Mouse (Mus musculus): ENCODE results near the gene Vmn1r197. TPM values are rescaled to one million over a fixed set of nuclear protein-coding genes. Genes with fewer than 3 reads are reported as not detected.
"Not testable (repeated sequence)": the region's sequence is repeated elsewhere in the genome, so short reads cannot be mapped to it uniquely, and the experiment has no call there.

Vmn1r197 gene
- polyA plus RNA-seq (2015; fragmentation: Nextera tagmentation; extraction: Ambion mirVana) = not detected in 2 replicates

DNA sequence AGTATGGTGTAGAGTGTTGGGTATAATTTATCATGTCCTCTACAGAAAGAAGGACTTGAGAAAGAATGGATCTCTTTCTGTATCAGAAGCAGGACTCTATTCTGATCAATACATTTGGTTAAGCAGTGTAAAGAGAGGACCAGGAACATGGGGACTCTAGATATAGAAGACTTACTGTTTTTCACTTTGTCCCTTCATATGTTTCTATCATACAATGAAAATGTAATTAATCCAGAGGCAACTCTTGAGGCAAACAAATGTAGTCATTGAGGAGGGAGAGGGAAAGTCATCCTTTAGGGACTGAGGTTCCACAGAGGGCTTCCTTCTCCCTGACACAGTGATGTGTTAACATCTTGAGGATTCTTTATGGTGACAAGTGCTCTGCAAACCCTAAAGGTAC is at the start of gene Vmn1r197:
TSS of gene Vmn1r197 (plus strand) at position 301 of the 400 bp plus-strand sequence.
- H3K4me2 ChIP-seq = no peak within 1 kb of the TSS
- H3K4me1 ChIP-seq = no peaks in the 10 kb centered on the region
- no peaks in the 10 kb centered on the region for H3K9me3 ChIP-seq (replicated peaks)
- no peak within 1 kb of the TSS for H3K4me3 ChIP-seq (replicated peaks)
- no peaks in the 10 kb centered on the region for H3K27me3 ChIP-seq (replicated peaks)
- H3K27ac ChIP-seq (replicated peaks) = no peak within 1 kb of the TSS
- H3K9ac ChIP-seq (replicated peaks) = no peak within 1 kb of the TSS
- no peaks in the 10 kb centered on the region for H3K36me3 ChIP-seq
- no peak for ATAC-seq (ENCODE audit: low FRiP score)

GRCm38 (mm10) chr13:22284578-22284977 is 39.8 kb upstream of the Vmn1r197 start:
- Histone ChIP-seq H3K27ac (replicated peaks) (no peak overlapping the region), H3K9me3 (replicated peaks) (no peaks in the 10 kb centered on the region), H3K4me2 (no peak overlapping the region), H3K9ac (replicated peaks) (no peak overlapping the region), H3K4me1 (no peaks in the 10 kb centered on the region), H3K36me3 (no peaks in the 10 kb centered on the region), H3K4me3 (replicated peaks) (no peak overlapping the region), H3K27me3 (replicated peaks) (no peaks in the 10 kb centered on the region)
- 83% methylated on average over 2 of the region's 2 CpGs for WGBS
- no peak for ATAC-seq (ENCODE audit: low FRiP score)

DNA sequence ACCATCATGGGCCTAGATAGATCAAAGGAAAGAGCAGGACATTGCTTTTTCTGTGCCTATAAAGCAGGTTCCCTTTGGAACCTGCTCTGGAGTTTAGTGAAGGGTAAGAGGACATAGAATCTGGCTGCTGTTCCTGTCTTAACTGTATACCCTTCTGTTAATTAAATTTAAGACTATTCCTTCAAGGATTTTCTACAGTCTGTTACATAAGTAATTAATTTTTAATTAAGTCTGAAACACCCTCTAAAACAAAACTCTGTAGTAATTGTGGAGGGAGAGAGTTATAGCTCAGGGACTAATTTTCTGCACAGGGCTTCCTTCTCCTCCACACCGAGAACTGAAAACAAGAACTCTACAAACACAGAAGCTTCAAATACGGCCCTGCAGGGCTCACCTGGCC is 34.8 kb upstream of the Vmn1r197 start, which contains the start of gene Vmn1r196:
TSS of gene Vmn1r196 (plus strand) at position 301 of the 400 bp plus-strand sequence.
- Histone ChIP-seq H3K4me1 (no peaks in the 10 kb centered on the region), H3K9me3 (replicated peaks) (no peaks in the 10 kb centered on the region), H3K27ac (replicated peaks) (no peak within 1 kb of the TSS), H3K9ac (replicated peaks) (no peak within 1 kb of the TSS), H3K4me3 (replicated peaks) (no peak within 1 kb of the TSS), H3K36me3 (no peaks in the 10 kb centered on the region), H3K4me2 (no peak within 1 kb of the TSS), H3K27me3 (replicated peaks) (no peaks in the 10 kb centered on the region)
- 61% methylated on average over 2 of the region's 2 CpGs for WGBS
- no peak for ATAC-seq (ENCODE audit: low FRiP score)

GRCm38 (mm10) chr13:22308075-22308474 is 16.3 kb upstream of the Vmn1r197 start:
- H3K27ac ChIP-seq (replicated peaks); H3K27me3 ChIP-seq (replicated peaks); H3K9me3 ChIP-seq (replicated peaks); H3K4me2 ChIP-seq; H3K4me3 ChIP-seq (replicated peaks); ATAC-seq (ENCODE audit: low FRiP score); H3K9ac ChIP-seq (replicated peaks); H3K36me3 ChIP-seq; H3K4me1 ChIP-seq: not testable (repeated sequence)
- 94% methylated on average over 5 of the region's 5 CpGs for WGBS

DNA sequence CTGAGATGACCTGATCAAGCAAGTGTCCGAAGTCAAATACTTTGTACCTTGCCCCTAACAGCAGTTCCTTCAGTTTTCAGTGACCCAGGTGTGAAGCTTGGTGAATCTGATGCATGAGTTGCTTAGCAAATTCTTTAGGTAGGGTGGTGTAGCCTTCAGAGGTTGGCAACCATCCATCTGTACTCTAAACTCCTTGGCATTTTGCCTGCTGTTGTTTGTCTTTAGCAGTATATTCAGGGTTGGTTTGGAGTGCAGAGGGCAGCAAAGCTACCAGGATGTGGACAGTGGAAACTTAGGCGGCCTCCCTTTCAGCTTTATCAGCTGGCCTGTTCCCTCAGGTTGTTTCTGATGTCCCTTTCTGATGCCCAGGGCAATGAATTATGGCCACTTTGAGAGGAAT is 9.0 kb upstream of the Vmn1r197 start:
- Histone ChIP-seq H3K9ac (replicated peaks) (no peak overlapping the region), H3K27ac (replicated peaks) (no peak overlapping the region), H3K27me3 (replicated peaks) (no peaks in the 10 kb centered on the region), H3K4me1 (no peaks in the 10 kb centered on the region), H3K9me3 (replicated peaks) (no peaks in the 10 kb centered on the region), H3K4me2 (no peak overlapping the region), H3K4me3 (replicated peaks) (no peak overlapping the region), H3K36me3 (no peaks in the 10 kb centered on the region)
- WGBS = 85% methylated on average over 2 of the region's 2 CpGs
- no peak for ATAC-seq (ENCODE audit: low FRiP score)

GRCm38 (mm10) chr13:22317366-22317765 is 7.0 kb upstream of the Vmn1r197 start:
- Histone ChIP-seq H3K4me1 (no peaks in the 10 kb centered on the region), H3K27ac (replicated peaks) (no peak overlapping the region), H3K9me3 (replicated peaks) (no peaks in the 10 kb centered on the region), H3K4me2 (no peak overlapping the region), H3K4me3 (replicated peaks) (no peak overlapping the region), H3K9ac (replicated peaks) (no peak overlapping the region), H3K36me3 (no peaks in the 10 kb centered on the region), H3K27me3 (replicated peaks) (no peaks in the 10 kb centered on the region)
- WGBS = 90% methylated on average over 2 of the region's 2 CpGs
- no peak for ATAC-seq (ENCODE audit: low FRiP score)

DNA sequence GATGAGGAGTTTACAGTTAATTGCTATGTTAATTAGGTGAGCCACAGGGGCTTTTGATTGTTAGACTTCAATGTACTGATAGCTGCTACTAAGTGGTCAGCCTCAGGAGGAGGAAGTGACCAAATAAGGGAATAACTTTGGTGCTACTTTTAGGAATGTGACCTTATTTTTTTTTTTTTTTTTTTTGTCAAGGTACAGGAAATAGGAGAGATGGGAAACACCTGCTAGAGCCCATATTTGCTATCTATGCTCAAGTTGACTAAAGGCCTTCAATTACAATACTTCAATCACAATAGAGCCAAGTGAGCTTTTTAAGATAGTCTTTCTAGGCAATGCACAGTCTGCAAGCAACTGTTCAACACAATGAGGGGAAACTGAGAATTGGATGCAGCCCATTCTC is 4.3 kb upstream of the Vmn1r197 start:
- Histone ChIP-seq H3K27ac (replicated peaks) (no peak overlapping the region), H3K4me3 (replicated peaks) (no peak overlapping the region), H3K9ac (replicated peaks) (no peak overlapping the region), H3K4me1 (no peaks in the 10 kb centered on the region), H3K36me3 (no peaks in the 10 kb centered on the region), H3K27me3 (replicated peaks) (no peaks in the 10 kb centered on the region), H3K9me3 (replicated peaks) (no peaks in the 10 kb centered on the region), H3K4me2 (no peak overlapping the region)
- ATAC-seq (ENCODE audit: low FRiP score) = no peak

DNA sequence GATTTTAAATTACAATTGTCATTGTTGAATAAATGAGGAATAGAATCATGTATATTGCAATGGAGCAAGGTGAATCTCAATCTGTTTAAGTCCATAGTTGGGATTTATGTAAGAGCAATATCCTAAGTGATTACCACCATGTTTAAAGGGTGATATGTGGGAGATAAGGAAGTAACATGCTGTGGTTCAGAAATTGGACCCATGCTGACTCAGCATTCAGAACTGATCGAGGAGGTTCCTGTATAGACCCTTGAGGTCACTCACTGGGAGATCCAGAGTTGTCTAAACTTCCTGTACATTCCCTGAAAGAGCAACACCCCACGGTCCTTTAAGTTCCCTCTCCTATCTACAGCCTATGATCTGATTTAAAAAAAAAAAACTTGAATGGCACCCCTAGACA is 8.9 kb downstream of the Vmn1r197 start:
- no peak overlapping the region for H3K9ac ChIP-seq (replicated peaks)
- H3K27me3 ChIP-seq (replicated peaks) = no peaks in the 10 kb centered on the region
- no peaks in the 10 kb centered on the region for H3K4me1 ChIP-seq
- H3K4me2 ChIP-seq = no peak overlapping the region
- H3K9me3 ChIP-seq (replicated peaks) = no peaks in the 10 kb centered on the region
- WGBS = 87% methylated on average over 2 of the region's 2 CpGs
- no peak overlapping the region for H3K27ac ChIP-seq (replicated peaks)
- no peaks in the 10 kb centered on the region for H3K36me3 ChIP-seq
- ATAC-seq (ENCODE audit: low FRiP score) = no peak
- H3K4me3 ChIP-seq (replicated peaks) = no peak overlapping the region

- 95% methylated on average over 1 of the region's 1 CpGs for WGBS
- H3K4me2 ChIP-seq = no peak overlapping the region
- no peaks in the 10 kb centered on the region for H3K27me3 ChIP-seq (replicated peaks)
- H3K27ac ChIP-seq (replicated peaks) = no peak overlapping the region
- no peaks in the 10 kb centered on the region for H3K36me3 ChIP-seq
- no peaks in the 10 kb centered on the region for H3K4me1 ChIP-seq
- no peak for ATAC-seq (ENCODE audit: low FRiP score)
- no peak overlapping the region for H3K9ac ChIP-seq (replicated peaks)
- no peak overlapping the region for H3K4me3 ChIP-seq (replicated peaks)
- no peaks in the 10 kb centered on the region for H3K9me3 ChIP-seq (replicated peaks)
These were observed 11.2 kb downstream of the Vmn1r197 start for GRCm38 (mm10) chr13:22335565-22335964.

GRCm38 (mm10) chr13:22350064-22350463 is 25.7 kb downstream of the Vmn1r197 start, which contains the start of gene Vmn1r198:
Vmn1r198 (plus strand) TSS chr13:22350364.
- Histone ChIP-seq H3K9me3 (replicated peaks) (no peaks in the 10 kb centered on the region), H3K27me3 (replicated peaks) (no peaks in the 10 kb centered on the region), H3K4me1 (no peaks in the 10 kb centered on the region), H3K9ac (replicated peaks) (no peak within 1 kb of the TSS), H3K4me2 (no peak within 1 kb of the TSS), H3K4me3 (replicated peaks) (no peak within 1 kb of the TSS), H3K27ac (replicated peaks) (no peak within 1 kb of the TSS), H3K36me3 (no peaks in the 10 kb centered on the region)
- ATAC-seq (ENCODE audit: low FRiP score) = no peak
- 54% methylated on average over 1 of the region's 1 CpGs for WGBS

GRCm38 (mm10) chr13:22350813-22351212 is 26.4 kb downstream of the Vmn1r197 start:
- H3K9me3 ChIP-seq (replicated peaks) = no peaks in the 10 kb centered on the region
- H3K4me1 ChIP-seq = no peaks in the 10 kb centered on the region
- H3K27me3 ChIP-seq (replicated peaks) = no peaks in the 10 kb centered on the region
- no peak for ATAC-seq (ENCODE audit: low FRiP score)
- no peak overlapping the region for H3K9ac ChIP-seq (replicated peaks)
- H3K27ac ChIP-seq (replicated peaks) = no peak overlapping the region
- H3K4me3 ChIP-seq (replicated peaks) = no peak overlapping the region
- WGBS = 82% methylated on average over 1 of the region's 1 CpGs
- H3K36me3 ChIP-seq = no peaks in the 10 kb centered on the region
- no peak overlapping the region for H3K4me2 ChIP-seq

DNA sequence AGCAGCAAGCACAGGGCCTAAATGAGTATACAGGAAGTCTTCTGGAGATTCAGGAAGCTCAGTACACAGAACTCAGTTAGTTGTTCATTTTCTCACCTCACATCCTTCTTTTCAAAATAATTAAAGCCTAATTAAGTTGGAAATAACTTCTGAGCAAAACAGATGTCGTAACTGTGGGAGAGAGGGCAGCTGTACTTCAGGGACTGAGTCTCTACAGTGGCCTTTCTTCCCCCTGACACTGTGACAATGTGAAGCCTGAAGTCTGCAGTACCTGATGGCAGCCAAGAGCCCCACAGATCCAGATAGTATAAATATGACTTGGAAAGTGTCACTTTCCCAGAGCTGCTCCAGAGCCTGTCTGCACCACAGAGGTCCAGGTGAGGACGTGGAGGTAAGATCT is 55.1 kb downstream of the Vmn1r197 start, which contains the start of gene Vmn1r199:
TSS of gene Vmn1r199 (plus strand) at position 301 of the 400 bp plus-strand sequence.
- no peaks in the 10 kb centered on the region for H3K36me3 ChIP-seq
- H3K4me3 ChIP-seq (replicated peaks) = no peak within 1 kb of the TSS
- ATAC-seq (ENCODE audit: low FRiP score) = no peak
- no peak within 1 kb of the TSS for H3K27ac ChIP-seq (replicated peaks)
- H3K4me1 ChIP-seq = no peaks in the 10 kb centered on the region
- H3K4me2 ChIP-seq = no peak within 1 kb of the TSS
- no peak within 1 kb of the TSS for H3K9ac ChIP-seq (replicated peaks)
- WGBS = 83% methylated on average over 2 of the region's 2 CpGs
- no peaks in the 10 kb centered on the region for H3K9me3 ChIP-seq (replicated peaks)
- H3K27me3 ChIP-seq (replicated peaks) = no peaks in the 10 kb centered on the region

DNA sequence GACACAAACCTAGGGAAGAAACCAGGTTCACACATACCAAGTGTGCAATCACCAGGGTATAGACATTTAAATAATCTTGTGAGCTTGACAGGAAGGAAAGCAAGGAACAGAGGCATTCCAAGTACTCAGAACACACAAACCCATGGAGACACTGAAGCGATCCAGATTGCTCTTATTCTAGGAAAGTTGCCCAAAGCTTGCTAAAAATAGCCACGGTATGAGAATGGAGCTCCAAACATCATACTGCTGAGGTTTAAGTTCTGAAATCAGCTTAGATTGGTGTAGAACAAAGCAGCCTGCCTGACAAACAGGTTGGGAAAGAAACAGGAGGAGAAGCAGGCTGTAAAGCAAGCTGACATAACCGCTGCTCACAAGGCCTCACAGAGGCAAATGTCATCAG is 56.7 kb downstream of the Vmn1r197 start:
- H3K4me1 ChIP-seq; H3K27me3 ChIP-seq (replicated peaks); H3K27ac ChIP-seq (replicated peaks); H3K36me3 ChIP-seq; H3K9ac ChIP-seq (replicated peaks); ATAC-seq (ENCODE audit: low FRiP score); H3K4me3 ChIP-seq (replicated peaks); H3K4me2 ChIP-seq; H3K9me3 ChIP-seq (replicated peaks): not testable (repeated sequence)
- 67% methylated on average over 3 of the region's 3 CpGs for WGBS
